Mouse (Mus musculus): ENCODE results near the gene Trpm1.

The Trpm1 gene

GRCm38 (mm10) chr7:64234310-64234820 is 80.7 kb downstream of the Trpm1 start:
- no peak for DNase-seq (ENCODE audit: low read depth, low spot score)

GRCm38 (mm10) chr7:64236521-64236920 is 82.9 kb downstream of the Trpm1 start:
- DNase-seq (ENCODE audit: low read depth, low spot score) = no peak

GRCm38 (mm10) chr7:64237747-64238146 is 84.1 kb downstream of the Trpm1 start:
- DNase-seq (ENCODE audit: low read depth, low spot score) = no peak

- no peak for DNase-seq (ENCODE audit: low read depth, low spot score)
These were observed 84.9 kb downstream of the Trpm1 start for GRCm38 (mm10) chr7:64238410-64239086.

GRCm38 (mm10) chr7:64239138-64239805 is 85.6 kb downstream of the Trpm1 start:
- DNase-seq (ENCODE audit: low read depth, low spot score) = no peak

- no peak for DNase-seq (ENCODE audit: low read depth, low spot score)
These were observed 86.2 kb downstream of the Trpm1 start for GRCm38 (mm10) chr7:64239806-64240315.

- no peak for DNase-seq (ENCODE audit: low read depth, low spot score)
These were observed 88.8 kb downstream of the Trpm1 start for GRCm38 (mm10) chr7:64242424-64242823.

GRCm38 (mm10) chr7:64244371-64244770 is 90.7 kb downstream of the Trpm1 start:
- DNase-seq (ENCODE audit: low read depth, low spot score) = no peak

- DNase-seq (ENCODE audit: low read depth, low spot score) = no peak
These were observed 93.1 kb downstream of the Trpm1 start for GRCm38 (mm10) chr7:64246713-64247112.

GRCm38 (mm10) chr7:64248352-64248751 is 94.7 kb downstream of the Trpm1 start:
- DNase-seq (ENCODE audit: low read depth, low spot score) = no peak

- DNase-seq (ENCODE audit: low read depth, low spot score) = no peak
These were observed 96.1 kb downstream of the Trpm1 start for GRCm38 (mm10) chr7:64249715-64250114.

- DNase-seq (ENCODE audit: low read depth, low spot score) = no peak
These were observed 96.8 kb downstream of the Trpm1 start for GRCm38 (mm10) chr7:64250417-64250816.

GRCm38 (mm10) chr7:64253736-64254135 is 100.1 kb downstream of the Trpm1 start:
- DNase-seq (ENCODE audit: low read depth, low spot score) = no peak

- DNase-seq (ENCODE audit: low read depth, low spot score) = no peak
These were observed 112.1 kb downstream of the Trpm1 start for GRCm38 (mm10) chr7:64265502-64266279.

- DNase-seq (ENCODE audit: low read depth, low spot score) = no peak
These were observed 113.0 kb downstream of the Trpm1 start for GRCm38 (mm10) chr7:64266587-64266986.

- no peak for DNase-seq (ENCODE audit: low read depth, low spot score)
These were observed 118.3 kb downstream of the Trpm1 start for GRCm38 (mm10) chr7:64271926-64272325.

- no peak for DNase-seq (ENCODE audit: low read depth, low spot score)
These were observed 121.9 kb downstream of the Trpm1 start for GRCm38 (mm10) chr7:64275518-64275917.

GRCm38 (mm10) chr7:64276921-64277320 is 123.3 kb downstream of the Trpm1 start:
- DNase-seq (ENCODE audit: low read depth, low spot score) = no peak

- DNase-seq (ENCODE audit: low read depth, low spot score) = no peak
These were observed 124.9 kb downstream of the Trpm1 start for GRCm38 (mm10) chr7:64278526-64278925.

GRCm38 (mm10) chr7:64279548-64279947 is 125.9 kb downstream of the Trpm1 start:
- DNase-seq (ENCODE audit: low read depth, low spot score) = no peak

- DNase-seq (ENCODE audit: low read depth, low spot score) = no peak
These were observed 132.9 kb downstream of the Trpm1 start for GRCm38 (mm10) chr7:64286566-64286965.
